Mouse (Mus musculus): ENCODE results near the gene Pcbp1. TPM values are rescaled to one million over a fixed set of nuclear protein-coding genes. Genes with fewer than 3 reads are reported as not detected.

The Pcbp1 gene
- polyA plus RNA-seq, 1 experiment from 2014 or later: 454 TPM

- Histone ChIP-seq H3K36me3 (peaks cover 28% of the 10 kb centered on the region), H3K27ac (no peak overlapping the region), H3K9me3 (no peaks in the 10 kb centered on the region), H3K9ac (0 out of 2 replicates have a peak overlapping the region, but pooled peaks have one; percentile 39), H3K4me3 (peak overlapping the region; percentile 99; the same call in 1 of the 2 replicates), H3K27me3 (no peaks in the 10 kb centered on the region), H3K4me1 (peaks cover 16% of the 10 kb centered on the region), H3K4me2 (replicated peaks) (peak overlapping the region; percentile 91)
- WGBS: 85% methylated on average over 5 of the region's 5 CpGs
- ATAC-seq (ENCODE audit: low FRiP score, low read depth): no peak
Observed at GRCm38 (mm10) chr6:86522001-86522911, 3.9 kb downstream of the Pcbp1 start.

- Histone ChIP-seq H3K4me1 (peaks cover 16% of the 10 kb centered on the region), H3K9me3 (no peaks in the 10 kb centered on the region), H3K4me2 (replicated peaks) (no peak overlapping the region), H3K9ac (no peak overlapping the region), H3K4me3 (no peak overlapping the region), H3K36me3 (peaks cover 23% of the 10 kb centered on the region), H3K27ac (no peak overlapping the region), H3K27me3 (no peaks in the 10 kb centered on the region)
- ATAC-seq (ENCODE audit: low FRiP score, low read depth): no peak
- WGBS: 72% methylated on average over 3 of the region's 3 CpGs
Observed at GRCm38 (mm10) chr6:86519767-86520345, 6.3 kb downstream of the Pcbp1 start.

- Histone ChIP-seq H3K4me3 (no peak overlapping the region), H3K9ac (no peak overlapping the region), H3K4me1 (no peaks in the 10 kb centered on the region), H3K27ac (no peak overlapping the region), H3K36me3 (peaks cover 2% of the 10 kb centered on the region), H3K9me3 (no peaks in the 10 kb centered on the region), H3K27me3 (no peaks in the 10 kb centered on the region), H3K4me2 (replicated peaks) (no peak overlapping the region)
- WGBS: 78% methylated on average over 1 of the region's 1 CpGs
- no peak for ATAC-seq (ENCODE audit: low FRiP score, low read depth)
Observed at GRCm38 (mm10) chr6:86516021-86516420, 10.1 kb downstream of the Pcbp1 start.

- ATAC-seq (ENCODE audit: low FRiP score, low read depth): no peak
- Histone ChIP-seq H3K27ac (no peak overlapping the region), H3K9me3 (no peaks in the 10 kb centered on the region), H3K9ac (no peak overlapping the region), H3K4me1 (no peaks in the 10 kb centered on the region), H3K4me3 (no peak overlapping the region), H3K27me3 (no peaks in the 10 kb centered on the region), H3K36me3 (no peaks in the 10 kb centered on the region), H3K4me2 (replicated peaks) (no peak overlapping the region)
- 96% methylated on average over 4 of the region's 4 CpGs for WGBS
Observed at GRCm38 (mm10) chr6:86513296-86513695, 12.8 kb downstream of the Pcbp1 start.

GRCm38 (mm10) chr6:86510979-86511378 lies 15.1 kb downstream of the Pcbp1 start:
- no peaks in the 10 kb centered on the region for H3K27me3 ChIP-seq
- H3K27ac ChIP-seq: no peak overlapping the region
- no peaks in the 10 kb centered on the region for H3K9me3 ChIP-seq
- H3K4me1 ChIP-seq: no peaks in the 10 kb centered on the region
- no peak for ATAC-seq (ENCODE audit: low FRiP score, low read depth)
- H3K4me2 ChIP-seq (replicated peaks): no peak overlapping the region
- no peak overlapping the region for H3K4me3 ChIP-seq
- no peak overlapping the region for H3K9ac ChIP-seq
- no peaks in the 10 kb centered on the region for H3K36me3 ChIP-seq
- WGBS: 70% methylated on average over 4 of the region's 4 CpGs

- H3K4me2 ChIP-seq (replicated peaks): no peak overlapping the region
- H3K36me3 ChIP-seq: no peaks in the 10 kb centered on the region
- ATAC-seq (ENCODE audit: low FRiP score, low read depth): no peak
- no peak overlapping the region for H3K9ac ChIP-seq
- no peak overlapping the region for H3K27ac ChIP-seq
- WGBS: 71% methylated on average over 3 of the region's 3 CpGs
- no peak overlapping the region for H3K4me3 ChIP-seq
- H3K27me3 ChIP-seq: no peaks in the 10 kb centered on the region
- no peaks in the 10 kb centered on the region for H3K9me3 ChIP-seq
- H3K4me1 ChIP-seq: no peaks in the 10 kb centered on the region
Observed at GRCm38 (mm10) chr6:86509866-86510200, 16.3 kb downstream of the Pcbp1 start.

- Histone ChIP-seq H3K4me1 (no peaks in the 10 kb centered on the region), H3K36me3 (no peaks in the 10 kb centered on the region), H3K4me2 (replicated peaks) (no peak overlapping the region), H3K4me3 (no peak overlapping the region), H3K9me3 (no peaks in the 10 kb centered on the region), H3K27me3 (no peaks in the 10 kb centered on the region), H3K27ac (no peak overlapping the region), H3K9ac (no peak overlapping the region)
- ATAC-seq (ENCODE audit: low FRiP score, low read depth): no peak
- WGBS: 86% methylated on average over 4 of the region's 4 CpGs
Observed at GRCm38 (mm10) chr6:86509194-86509865, 16.8 kb downstream of the Pcbp1 start.

- no peak for ATAC-seq (ENCODE audit: low FRiP score, low read depth)
- no peak overlapping the region for H3K4me3 ChIP-seq
- 90% methylated on average over 3 of the region's 3 CpGs for WGBS
Observed at GRCm38 (mm10) chr6:86508736-86509135, 17.4 kb downstream of the Pcbp1 start.

GRCm38 (mm10) chr6:86507116-86507515 lies 19.0 kb downstream of the Pcbp1 start:
- Histone ChIP-seq H3K36me3 (no peaks in the 10 kb centered on the region), H3K4me1 (no peaks in the 10 kb centered on the region), H3K9me3 (no peaks in the 10 kb centered on the region), H3K27ac (no peak overlapping the region), H3K9ac (no peak overlapping the region), H3K4me2 (replicated peaks) (no peak overlapping the region), H3K27me3 (no peaks in the 10 kb centered on the region), H3K4me3 (no peak overlapping the region)
- ATAC-seq (ENCODE audit: low FRiP score, low read depth): no peak

More at GRCm38 (mm10) chr6:86508736-86509135, 17.4 kb downstream of the Pcbp1 start:
- H3K4me1 ChIP-seq: no peaks in the 10 kb centered on the region
- H3K36me3 ChIP-seq: no peaks in the 10 kb centered on the region
- H3K9me3 ChIP-seq: no peaks in the 10 kb centered on the region
- no peak overlapping the region for H3K27ac ChIP-seq
- H3K27me3 ChIP-seq: no peaks in the 10 kb centered on the region
- H3K4me2 ChIP-seq (replicated peaks): no peak overlapping the region
- H3K9ac ChIP-seq: no peak overlapping the region

- H3K27me3 ChIP-seq: no peaks in the 10 kb centered on the region
- ATAC-seq (ENCODE audit: low FRiP score, low read depth): no peak
- H3K9ac ChIP-seq: no peak overlapping the region
- H3K27ac ChIP-seq: no peak overlapping the region
- H3K36me3 ChIP-seq: no peaks in the 10 kb centered on the region
- H3K4me3 ChIP-seq: no peak overlapping the region
- H3K9me3 ChIP-seq: no peaks in the 10 kb centered on the region
- no peak overlapping the region for H3K4me2 ChIP-seq (replicated peaks)
- 56% methylated on average over 3 of the region's 3 CpGs for WGBS
- no peaks in the 10 kb centered on the region for H3K4me1 ChIP-seq
Observed at GRCm38 (mm10) chr6:86506309-86506708, 19.8 kb downstream of the Pcbp1 start.

- Histone ChIP-seq H3K9me3 (no peaks in the 10 kb centered on the region), H3K27ac (no peak overlapping the region), H3K4me3 (no peak overlapping the region), H3K4me1 (no peaks in the 10 kb centered on the region), H3K27me3 (no peaks in the 10 kb centered on the region), H3K36me3 (no peaks in the 10 kb centered on the region), H3K4me2 (replicated peaks) (no peak overlapping the region), H3K9ac (peak overlapping the region; percentile 8; the same call in 1 of the 2 replicates)
- ATAC-seq (ENCODE audit: low FRiP score, low read depth): no peak
- 65% methylated on average over 7 of the region's 7 CpGs for WGBS
Observed at GRCm38 (mm10) chr6:86505671-86506070, 20.4 kb downstream of the Pcbp1 start.

- WGBS: 85% methylated on average over 4 of the region's 4 CpGs
- Histone ChIP-seq H3K27ac (no peak overlapping the region), H3K4me3 (no peak overlapping the region), H3K4me2 (replicated peaks) (no peak overlapping the region), H3K4me1 (no peaks in the 10 kb centered on the region), H3K9me3 (no peaks in the 10 kb centered on the region), H3K27me3 (no peaks in the 10 kb centered on the region), H3K36me3 (no peaks in the 10 kb centered on the region), H3K9ac (no peak overlapping the region)
- ATAC-seq (ENCODE audit: low FRiP score, low read depth): no peak
Observed at GRCm38 (mm10) chr6:86503513-86503912, 22.6 kb downstream of the Pcbp1 start.

Data from limb, embryonic 13.5 days (tissue).